In genomic region chr6:3620428-3621387, GRCm38 (mm10) we compare ENCODE assay signal across 8 mouse cellular contexts.
DNase-seq lines count a peak whose midpoint lies in the region; ATAC-seq and TF ChIP-seq lines count a peak whose summit lies in the region.
"Not testable (repeated sequence)": the region's sequence is repeated elsewhere in the genome, so short reads cannot be mapped to it uniquely, and the experiment has no call there.

No protein-coding gene starts in this region.

- H3K4me3 ChIP-seq in embryonic facial prominence, embryonic 15.5 days (replicated peaks), result not testable (repeated sequence)

- H3K27ac ChIP-seq in embryonic facial prominence, embryonic 15.5 days (replicated peaks), result not testable (repeated sequence)

- intact Hi-C loops in left cerebral cortex, postnatal 25 days (cut with DNase I), result loop anchor here (5.0 to 10.0 kb wide), 3 partner anchors 924 to 1774 kb away; no protein-coding TSS in a partner anchor

- ATAC-seq in embryonic facial prominence, embryonic 15.5 days (ENCODE audit: insufficient number of reproducible peaks, low FRiP score, low TSS enrichment, low read depth), result peak; percentile 34; the same call in 1 of the 2 replicates
- peak; percentile 100 for ATAC-seq in megakaryocyte progenitor cell, adult 5-6 weeks (replicated peaks; ENCODE audit: poor library complexity)

- H3K9me3 ChIP-seq in embryonic facial prominence, embryonic 15.5 days (replicated peaks), result not testable (repeated sequence)

- not testable (repeated sequence) for TF ChIP-seq POLR2A in brain, embryonic 14.5 days (IDR thresholded peaks at IDR 0.05; ENCODE audit: borderline replicate concordance, extremely low read depth, insufficient read depth, insufficient read length, poor library complexity, severe bottlenecking)

- not testable (repeated sequence) for H3K36me3 ChIP-seq in embryonic facial prominence, embryonic 15.5 days

- DNase-seq in CD4-positive helper T cell, adult 2 months (ENCODE audit: low read depth, low spot score), result peak; percentile 18
- peak; percentile 57 for DNase-seq in brain, embryonic 14.5 days (ENCODE audit: low read depth)
- DNase-seq in heart, adult 9 months (ENCODE audit: low spot score in 2 of 2), result peak; percentile 19 to 30
- peak; percentile 30 for DNase-seq in kidney, adult 11 months
- DNase-seq in left cerebral cortex, postnatal 25 days (ENCODE audit: low spot score in 2 of 2), result peak; percentile 42 to 62
- DNase-seq in right cerebral cortex, adult 18-20 months, result peak; percentile 33

- TF ChIP-seq CTCF in brain, embryonic 14.5 days (IDR thresholded peaks at IDR 0.05; ENCODE audit: borderline replicate concordance, extremely low read depth, insufficient read depth, insufficient read length), result not testable (repeated sequence)

- H3K27me3 ChIP-seq in embryonic facial prominence, embryonic 15.5 days, result not testable (repeated sequence)

- not testable (repeated sequence) for H3K4me1 ChIP-seq in embryonic facial prominence, embryonic 15.5 days

- WGBS in embryonic facial prominence, embryonic 15.5 days, result 57% methylated on average over 11 of the region's 13 CpGs

- not testable (repeated sequence) for H3K9ac ChIP-seq in embryonic facial prominence, embryonic 15.5 days

- H3K4me2 ChIP-seq in embryonic facial prominence, embryonic 15.5 days (replicated peaks), result peak overlapping the region; percentile 17
